Mouse (Mus musculus): ENCODE data around the gene Myo1a.

The Myo1a gene

DNA sequence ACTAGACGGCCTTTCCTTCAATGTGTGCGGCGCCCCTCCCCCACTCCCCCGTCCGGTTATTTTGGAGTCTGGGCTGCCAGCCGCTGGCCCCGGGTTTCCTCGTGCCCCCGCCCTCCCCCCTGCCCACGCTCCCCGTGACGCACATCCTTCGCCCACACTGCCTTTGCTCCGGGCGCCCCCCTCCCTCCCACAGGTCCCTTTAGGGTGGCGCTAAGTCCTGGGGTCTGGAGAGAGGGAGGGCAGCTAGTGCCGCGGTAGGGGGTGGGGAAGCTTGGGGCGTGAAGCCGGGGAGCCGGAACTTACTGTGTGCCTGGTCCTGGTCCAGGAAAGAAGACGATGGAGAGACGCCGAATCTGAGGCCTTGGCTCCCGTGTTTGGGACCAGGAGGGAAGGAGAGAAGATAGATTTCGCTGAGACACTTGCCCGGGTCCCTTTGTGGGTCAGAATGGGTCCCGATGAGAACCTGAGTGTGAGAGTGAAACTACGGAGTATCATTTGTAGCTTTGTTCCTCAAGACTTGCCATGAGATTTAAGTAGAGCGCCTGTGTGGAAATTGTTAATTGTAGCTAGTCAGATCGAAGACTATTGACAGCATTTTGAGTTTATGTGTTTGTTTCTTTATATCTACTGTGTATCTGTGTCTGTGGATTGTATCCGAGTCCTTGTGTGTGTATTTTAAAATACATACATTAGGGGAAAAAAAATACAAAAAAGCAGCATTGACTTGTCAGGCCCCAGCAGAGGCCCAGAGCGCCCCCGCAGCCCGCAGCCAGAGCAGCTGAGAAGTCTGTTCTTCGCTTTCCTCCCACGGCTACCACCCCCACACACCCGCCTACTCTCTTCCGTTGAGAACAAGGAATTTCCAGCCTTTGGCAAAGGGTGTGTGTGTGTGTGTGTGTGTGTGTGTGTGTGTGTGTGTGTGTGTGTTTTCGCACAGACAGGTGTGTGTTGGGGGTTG lies 36.6 kb upstream of the Myo1a start, which contains the start of gene Nab2:
Nab2 (minus strand) TSS at position 476 of the 958 bp plus-strand sequence.
- ChIA-PET CTCF (interaction anchor here (0.5 to 1.9 kb wide), 26 partner anchors 9 to 887 kb away, joined by 3 to 12 read pairs (median 3); partner anchors contain the start of genes Stat6 (in 3 of the 4), Myo1a (in 1 of the 4) and Zbtb39 (in 1 of the 4)), POLR2A (interaction anchor here in 3 of 4 experiments (0.6 to 5.8 kb wide), 80 partner anchors 8 to 743 kb away, joined by 3 to 57 read pairs (median 4); partner anchors contain the start of genes Lrp1 (in 3 of the 3), Atp5b (in 2 of the 3), Nabp2 (in 2 of the 3) and Naca (in 2 of the 3))

GRCm38 (mm10) chr10:127669170-127669569 lies 35.8 kb upstream of the Myo1a start:
- CTCF ChIA-PET = interaction anchor here in 3 of 4 experiments (0.8 to 2.6 kb wide), 10 partner anchors 8 to 339 kb away, joined by 3 to 14 read pairs (median 4); partner anchors contain the start of genes Stat6 (in 2 of the 3) and Zbtb39 (in 1 of the 3)
- POLR2A ChIA-PET = interaction anchor here in 2 of 4 experiments (1.5 to 2.2 kb wide), 9 partner anchors 8 to 742 kb away, joined by 3 to 17 read pairs (median 11); partner anchors contain the start of genes Nabp2 (in 1 of the 2) and Rnf41 (in 1 of the 2)

DNA sequence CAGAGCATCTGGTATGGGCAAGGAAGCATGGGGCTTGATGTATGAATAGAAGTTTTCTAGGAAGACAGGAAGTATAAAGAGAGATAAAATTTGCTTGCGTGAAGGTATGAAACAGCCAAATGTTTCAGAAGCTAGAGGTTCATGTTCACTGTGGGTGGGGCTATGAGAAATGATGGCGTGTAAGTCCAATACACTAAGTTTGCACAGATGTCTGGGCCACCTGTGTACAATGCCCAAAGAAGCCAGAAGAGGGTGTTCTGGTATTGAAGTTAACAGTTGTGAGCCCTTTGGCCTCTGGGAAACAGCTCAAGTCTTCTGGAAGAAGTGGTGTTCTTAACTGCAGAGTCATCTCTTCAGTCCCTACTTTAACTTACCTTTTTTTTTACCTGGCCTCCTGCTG lies 34.8 kb upstream of the Myo1a start:
- ChIA-PET POLR2A (interaction anchor here in 3 of 4 experiments (0.7 to 2.6 kb wide), 11 partner anchors 8 to 375 kb away, joined by 3 to 11 read pairs (median 5); partner anchors contain the start of gene Stat6 (in 1 of the 3)), CTCF (interaction anchor here (0.5 to 2.6 kb wide), 22 partner anchors 14 to 1051 kb away, joined by 3 to 14 read pairs (median 4); partner anchors contain the start of genes Stat6 (in 4 of the 4), Lrp1 (in 1 of the 4) and Zbtb39 (in 1 of the 4))

DNA sequence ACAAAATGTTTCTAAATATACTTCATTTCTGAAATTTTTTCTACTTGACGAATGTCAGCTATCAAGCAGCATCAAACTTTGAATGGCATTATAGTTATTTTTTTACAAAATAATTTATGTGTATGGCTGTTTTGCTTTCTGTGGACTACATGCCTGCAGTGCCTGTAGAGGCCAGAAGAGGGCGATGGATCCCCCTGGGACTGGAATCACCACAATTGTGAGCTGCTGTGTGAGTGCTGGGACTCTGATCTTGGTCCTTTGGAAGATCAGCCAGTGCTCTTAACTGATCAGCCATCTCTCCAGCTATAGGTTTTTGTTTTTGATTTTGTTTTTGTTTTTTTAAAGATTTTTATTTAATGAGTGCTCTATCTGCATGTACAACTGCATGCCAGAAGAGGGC lies 33.7 kb upstream of the Myo1a start:
- ChIA-PET POLR2A (interaction anchor here in 2 of 4 experiments (0.6 to 2.6 kb wide), 13 partner anchors 9 to 266 kb away, joined by 3 to 9 read pairs (median 4); partner anchors contain the start of gene Stat6 (in 1 of the 2)), CTCF (interaction anchor here (0.5 to 2.6 kb wide), 24 partner anchors 9 to 1056 kb away, joined by 3 to 14 read pairs (median 4); partner anchors contain the start of genes Stat6 (in 3 of the 4) and Zbtb39 (in 1 of the 4))

- POLR2A ChIA-PET = no interaction called here
- CTCF ChIA-PET = interaction anchor here in 1 of 4 experiments (0.8 to 1.3 kb wide), 3 partner anchors 61 to 70 kb away, joined by 3 to 4 read pairs (median 3); no protein-coding TSS in a partner anchor
Measured at GRCm38 (mm10) chr10:127674046-127674655, 30.8 kb upstream of the Myo1a start.

DNA sequence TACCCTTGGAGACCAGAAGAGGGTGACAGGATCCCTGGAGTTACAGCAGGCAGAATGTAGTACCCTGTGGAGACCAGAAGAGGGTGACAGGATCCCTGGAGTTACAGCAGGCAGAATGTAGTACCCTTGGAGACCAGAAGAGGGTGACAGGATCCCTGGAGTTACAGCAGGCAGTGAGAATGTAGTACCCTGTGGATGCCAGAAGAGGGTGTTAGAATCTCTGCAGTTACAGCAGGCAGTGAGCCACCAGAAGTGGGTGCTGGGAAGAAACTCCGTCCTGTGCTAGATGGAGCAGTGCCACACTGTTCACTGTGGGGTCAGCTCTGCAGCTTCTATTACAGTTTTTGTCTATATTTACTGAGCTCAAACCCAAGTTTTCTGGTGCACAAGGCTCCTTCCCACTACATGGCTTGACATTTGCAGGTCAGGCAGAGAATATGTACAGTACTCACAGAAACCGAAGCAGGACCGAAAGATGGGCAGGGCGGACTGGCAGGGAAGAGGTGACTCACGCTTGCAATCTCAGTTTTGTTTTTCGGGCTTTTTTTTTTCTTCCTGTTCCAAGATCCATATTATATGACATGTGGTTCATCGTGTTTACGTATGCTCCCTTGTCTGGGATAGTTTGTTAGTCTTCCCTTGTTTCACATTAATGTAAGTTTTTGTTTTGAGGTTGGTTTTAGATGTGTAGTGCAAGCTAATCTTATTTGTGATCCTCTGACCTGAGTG lies 30.0 kb upstream of the Myo1a start:
- ChIA-PET POLR2A (interaction anchor here in 3 of 4 experiments (0.6 to 2.8 kb wide), 9 partner anchors 8 to 363 kb away, joined by 3 to 13 read pairs (median 6); partner anchors contain the start of gene Nemp1 (in 1 of the 3)), CTCF (interaction anchor here in 3 of 4 experiments (0.8 to 3.5 kb wide), 7 partner anchors 33 to 70 kb away, joined by 3 to 15 read pairs (median 4); partner anchors contain the start of gene Stat6 (in 2 of the 3))

GRCm38 (mm10) chr10:127675859-127676398 lies 29.0 kb upstream of the Myo1a start:
- ChIA-PET POLR2A (interaction anchor here in 3 of 4 experiments (0.6 to 2.8 kb wide), 38 partner anchors 8 to 850 kb away, joined by 3 to 17 read pairs (median 4); partner anchors contain the start of genes Stat6 (in 3 of the 3), Nab2 (in 2 of the 3), Atp5b (in 1 of the 3) and Esyt1 (in 1 of the 3)), CTCF (interaction anchor here (0.5 to 3.5 kb wide), 33 partner anchors 10 to 686 kb away, joined by 3 to 15 read pairs (median 4); partner anchors contain the start of genes Stat6 (in 2 of the 4) and Nemp1 (in 1 of the 4))

DNA sequence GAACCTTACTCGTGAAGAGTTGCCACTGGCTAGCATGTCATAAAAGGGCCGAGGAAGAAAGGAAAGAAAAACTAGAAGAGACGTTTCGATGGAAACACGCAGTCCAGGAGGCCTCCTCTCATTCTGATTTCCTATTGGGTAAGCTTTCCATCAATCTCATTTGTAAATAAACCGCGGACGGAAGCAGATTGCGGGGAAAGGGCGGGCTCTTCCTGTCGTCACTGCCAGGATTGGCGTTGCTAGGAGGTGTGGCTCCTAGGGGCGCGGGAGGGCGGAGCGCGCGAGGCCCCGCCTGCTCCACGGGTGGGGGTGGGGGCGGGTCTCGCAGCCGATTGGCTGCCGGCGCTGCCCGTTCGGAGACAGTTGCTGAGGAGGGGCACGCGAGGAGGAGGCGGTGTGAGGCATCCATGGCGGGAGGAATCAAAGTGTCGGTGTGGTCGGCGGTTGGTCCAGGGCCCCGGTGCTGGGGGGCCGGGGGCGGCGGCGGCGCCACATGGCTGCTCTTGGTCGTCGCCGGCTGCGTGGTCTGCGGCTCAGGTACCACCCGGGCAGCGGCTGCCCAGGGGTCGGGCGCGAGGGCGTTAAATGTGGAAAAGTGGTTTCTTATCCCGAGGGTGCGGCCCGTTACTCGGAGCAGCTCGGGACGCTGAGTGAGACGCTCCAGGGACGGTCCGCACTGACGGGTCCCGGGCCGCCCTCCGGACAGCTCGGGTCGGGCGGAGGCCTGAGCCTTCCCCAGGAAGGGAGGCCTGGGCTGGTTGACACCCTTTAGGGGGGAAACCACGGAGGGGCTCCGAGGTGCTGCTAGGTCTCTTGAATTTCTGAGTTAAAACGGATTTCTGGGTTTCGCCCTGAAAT lies 28.1 kb upstream of the Myo1a start:
- ChIA-PET POLR2A (interaction anchor here in 3 of 4 experiments (0.5 to 2.8 kb wide), 36 partner anchors 9 to 726 kb away, joined by 3 to 17 read pairs (median 4); partner anchors contain the start of genes Stat6 (in 3 of the 3), Nab2 (in 2 of the 3), Atp5b (in 1 of the 3) and Lrp1 (in 1 of the 3)), CTCF (interaction anchor here (0.5 to 3.5 kb wide), 41 partner anchors 9 to 688 kb away, joined by 3 to 15 read pairs (median 4); partner anchors contain the start of genes Stat6 (in 3 of the 4), Myo1a (in 1 of the 4), Nab2 (in 1 of the 4) and Nemp1 (in 1 of the 4))

GRCm38 (mm10) chr10:127677591-127678336 lies 27.2 kb upstream of the Myo1a start:
- ChIA-PET POLR2A (interaction anchor here in 2 of 4 experiments (0.9 to 2.8 kb wide), 9 partner anchors 10 to 405 kb away, joined by 3 to 17 read pairs (median 8); partner anchors contain the start of genes Nab2 (in 2 of the 2) and Atp5b (in 1 of the 2)), CTCF (interaction anchor here in 3 of 4 experiments (1.0 to 3.5 kb wide), 11 partner anchors 10 to 337 kb away, joined by 3 to 15 read pairs (median 6); partner anchors contain the start of genes Stat6 (in 2 of the 3) and Nab2 (in 1 of the 3))

- CTCF ChIA-PET = interaction anchor here in 1 of 4 experiments (0.6 kb wide), 1 partner anchor 337 kb away, joined by 3 read pairs; the partner anchor contains the start of gene Gli1
- POLR2A ChIA-PET = no interaction called here
Measured at GRCm38 (mm10) chr10:127679208-127679607, 25.8 kb upstream of the Myo1a start.

GRCm38 (mm10) chr10:127679881-127680280 lies 25.1 kb upstream of the Myo1a start:
- ChIA-PET CTCF (interaction anchor here in 1 of 4 experiments (0.6 kb wide), 1 partner anchor 338 kb away, joined by 3 read pairs; the partner anchor contains the start of gene Gli1), POLR2A (no interaction called here)

- CTCF ChIA-PET = interaction anchor here in 3 of 4 experiments (0.6 to 1.0 kb wide), 3 partner anchors 8 to 56 kb away, joined by 3 to 4 read pairs (median 3); no protein-coding TSS in a partner anchor
- POLR2A ChIA-PET = interaction anchor here in 1 of 4 experiments (1.0 to 1.3 kb wide), 4 partner anchors 11 to 353 kb away, joined by 3 to 4 read pairs (median 4); partner anchors contain the start of gene Nab2
Measured at GRCm38 (mm10) chr10:127682886-127683285, 22.1 kb upstream of the Myo1a start.

DNA sequence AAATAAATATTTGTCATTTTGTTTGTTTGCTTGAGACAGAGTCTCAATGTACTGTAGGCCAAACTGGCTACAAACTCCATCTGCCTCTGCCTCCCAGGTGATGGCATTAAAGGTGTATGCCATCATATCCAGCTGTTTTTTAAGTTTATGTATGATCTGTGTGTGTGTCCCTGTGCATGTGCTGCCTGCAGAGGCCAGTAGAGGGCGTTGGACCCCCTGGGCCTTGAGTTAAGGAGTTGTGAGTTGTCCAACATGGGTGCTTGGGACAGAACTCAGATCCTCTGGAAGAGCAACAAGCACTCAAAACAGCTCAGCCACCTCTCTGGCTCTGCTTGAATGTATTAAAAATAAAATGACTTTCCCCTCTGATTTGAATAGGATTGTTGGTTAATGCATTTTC lies 13.9 kb upstream of the Myo1a start:
- CTCF ChIA-PET = interaction anchor here in 3 of 4 experiments (0.5 to 3.9 kb wide), 16 partner anchors 8 to 318 kb away, joined by 3 to 21 read pairs (median 3); partner anchors contain the start of gene Myo1a (in 2 of the 3)
- POLR2A ChIA-PET = interaction anchor here in 2 of 4 experiments (1.1 to 3.9 kb wide), 3 partner anchors 11 to 39 kb away, joined by 3 to 11 read pairs (median 4); no protein-coding TSS in a partner anchor

GRCm38 (mm10) chr10:127694636-127695035 lies 10.3 kb upstream of the Myo1a start:
- CTCF ChIA-PET = interaction anchor here in 1 of 4 experiments (2.3 kb wide), 1 partner anchor 40 kb away, joined by 10 read pairs; no protein-coding TSS in a partner anchor
- POLR2A ChIA-PET = no interaction called here
